Mouse (Mus musculus) kidney, embryonic 14.5 days (tissue): Measurements from ENCODE around the gene Olfr895. TPM values are rescaled to one million over a fixed set of nuclear protein-coding genes. Genes with fewer than 3 reads are reported as not detected.

ENCODE experiments used
- ATAC-seq: fragments of 200-750 bp; cut with Nextera tagmentation; 2 replicates; pipeline ENCODE4 v1.8.0; 2017; ENCODE audit warnings: moderate number of reproducible peaks, mild to moderate bottlenecking, moderate TSS enrichment, moderate library complexity; ENCODE audit not compliant: low FRiP score, low TSS enrichment
- H3K27ac ChIP-seq: fragments of 300-500 bp; sonication (generic); 2 replicates; pipeline ENCODE4 v1.5.1; 2014; ENCODE audit warnings: low read depth, mild to moderate bottlenecking, low read length, moderate library complexity, mixed read lengths
- H3K27me3 ChIP-seq: fragments of 300-500 bp; sonication (generic); 2 replicates; pipeline ENCODE4 v1.6.1; 2014; ENCODE audit warnings: mild to moderate bottlenecking, low read length; ENCODE audit not compliant: control insufficient read depth, insufficient read depth
- H3K36me3 ChIP-seq: fragments of 300-500 bp; sonication (generic); 2 replicates; pipeline ENCODE4 v1.6.1; 2014; ENCODE audit warnings: low read length, mixed read lengths; ENCODE audit not compliant: control insufficient read depth, insufficient read depth
- H3K4me1 ChIP-seq: fragments of 300-500 bp; sonication (generic); 2 replicates; pipeline ENCODE4 v1.6.1; 2014; ENCODE audit warnings: low read length, mixed read lengths; ENCODE audit not compliant: control insufficient read depth, insufficient read depth
- H3K4me2 ChIP-seq: fragments of 300-500 bp; sonication (generic); replicated peaks from 2 replicates; pipeline ENCODE4 v1.6.1; 2014; ENCODE audit warnings: low read depth, mild to moderate bottlenecking, low read length
- H3K4me3 ChIP-seq: fragments of 300-500 bp; sonication (generic); 2 replicates; pipeline ENCODE4 v1.5.1; 2014; ENCODE audit warnings: mild to moderate bottlenecking, low read length
- H3K9ac ChIP-seq: fragments of 300-500 bp; sonication (generic); 2 replicates; pipeline ENCODE4 v1.6.1; 2014; ENCODE audit warnings: low read depth, mild to moderate bottlenecking, low read length, moderate library complexity
- H3K9me3 ChIP-seq: fragments of 300-500 bp; sonication (generic); 2 replicates; pipeline ENCODE4 v1.6.1; 2016; ENCODE audit warnings: low read length; ENCODE audit not compliant: control insufficient read depth
- WGBS: fragments of 180-500 bp; shearing (Covaris S2); extraction: QIAGEN DNeasy Blood & Tissue Kit; methylation state at CpG from one replicate; pipeline ENCODE4 v1.1.7; 2014; 5-methylcytosine and 5-hydroxymethylcytosine counted together
- polyA plus RNA-seq: library from polyadenylated mRNA; unstranded; fragments of >200 nt; fragmentation: Nextera tagmentation; extraction: Ambion mirVana; gene quantifications from 2 replicates; pipeline ENCODE4 v1.2.1, GENCODE M21; 2014

Olfr895 gene
- polyA plus RNA-seq = not detected in 2 replicates

- no peak within 1 kb of the TSS for H3K4me2 ChIP-seq
- H3K4me1 ChIP-seq = no peaks in the 10 kb centered on the region
- H3K27ac ChIP-seq = no peak within 1 kb of the TSS
- ATAC-seq = no peak
- no peaks in the 10 kb centered on the region for H3K27me3 ChIP-seq
- no peak within 1 kb of the TSS for H3K4me3 ChIP-seq
- H3K9ac ChIP-seq = no peak within 1 kb of the TSS
- H3K9me3 ChIP-seq = no peaks in the 10 kb centered on the region
- no peaks in the 10 kb centered on the region for H3K36me3 ChIP-seq
Observed at GRCm38 (mm10) chr9:38267551-38267950, at the start of gene Olfr895. Olfr895 (plus strand) TSS chr9:38267851.

- no peaks in the 10 kb centered on the region for H3K36me3 ChIP-seq
- H3K4me3 ChIP-seq = no peak within 1 kb of the TSS
- H3K9me3 ChIP-seq = no peaks in the 10 kb centered on the region
- H3K9ac ChIP-seq = no peak within 1 kb of the TSS
- H3K4me1 ChIP-seq = no peaks in the 10 kb centered on the region
- no peak for ATAC-seq
- no peak within 1 kb of the TSS for H3K27ac ChIP-seq
- no peaks in the 10 kb centered on the region for H3K27me3 ChIP-seq
- no peak within 1 kb of the TSS for H3K4me2 ChIP-seq
Observed at GRCm38 (mm10) chr9:38252474-38252873, 15.2 kb upstream of the Olfr895 start, which contains the start of gene Olfr143. Olfr143 (plus strand) TSS chr9:38252774.

GRCm38 (mm10) chr9:38290807-38291206 is 23.2 kb downstream of the Olfr895 start, which contains the start of gene Olfr896-ps1:
Olfr896-ps1 (plus strand) TSS chr9:38291107.
- 97% methylated on average over 1 of the region's 1 CpGs for WGBS
- Histone ChIP-seq H3K4me1 (no peaks in the 10 kb centered on the region), H3K4me3 (no peak within 1 kb of the TSS), H3K27ac (no peak within 1 kb of the TSS), H3K27me3 (no peaks in the 10 kb centered on the region), H3K9me3 (no peaks in the 10 kb centered on the region), H3K4me2 (no peak within 1 kb of the TSS), H3K36me3 (no peaks in the 10 kb centered on the region), H3K9ac (no peak within 1 kb of the TSS)
- no peak for ATAC-seq

Other genes starting within 250 kb of the Olfr895 start
- gene Olfr883, start 242.0 kb upstream of the Olfr895 start, polyA plus RNA-seq = not detected in 2 replicates
- not detected in 2 replicates for gene Olfr884, start 221.3 kb upstream of the Olfr895 start, polyA plus RNA-seq
- not detected in 2 replicates for gene Olfr885, start 206.5 kb upstream of the Olfr895 start, polyA plus RNA-seq
- not detected in 2 replicates for gene Olfr887, start 183.8 kb upstream of the Olfr895 start, polyA plus RNA-seq
- not detected in 2 replicates for gene Olfr888, start 159.7 kb upstream of the Olfr895 start, polyA plus RNA-seq
- gene Olfr889, start 152.7 kb upstream of the Olfr895 start, polyA plus RNA-seq = 0.07 TPM in 1 of 2 replicates, not detected in the other
- gene Olfr890, start 125.3 kb upstream of the Olfr895 start, polyA plus RNA-seq = not detected in 2 replicates
- gene Olfr891, start 87.0 kb upstream of the Olfr895 start, polyA plus RNA-seq = not detected in 2 replicates
- gene Olfr893, start 59.5 kb upstream of the Olfr895 start, polyA plus RNA-seq = not detected in 2 replicates
- gene Olfr894, start 49.8 kb upstream of the Olfr895 start, polyA plus RNA-seq = not detected in 2 replicates
- gene Olfr143, start 15.1 kb upstream of the Olfr895 start, polyA plus RNA-seq = not detected in 2 replicates
- gene Olfr896-ps1, start 23.3 kb downstream of the Olfr895 start, polyA plus RNA-seq = not detected in 2 replicates
- gene Olfr25, start 61.2 kb downstream of the Olfr895 start, polyA plus RNA-seq = not detected in 2 replicates
- gene Olfr898, start 80.6 kb downstream of the Olfr895 start, polyA plus RNA-seq = not detected in 2 replicates
- not detected in 2 replicates for gene Olfr250, start 99.0 kb downstream of the Olfr895 start, polyA plus RNA-seq
- gene Olfr251, start 109.2 kb downstream of the Olfr895 start, polyA plus RNA-seq = not detected in 2 replicates
- gene Olfr147, start 133.8 kb downstream of the Olfr895 start, polyA plus RNA-seq = not detected in 2 replicates
- gene Olfr901, start 161.6 kb downstream of the Olfr895 start, polyA plus RNA-seq = not detected in 2 replicates
- not detected in 2 replicates for gene Olfr902, start 179.8 kb downstream of the Olfr895 start, polyA plus RNA-seq
- not detected in 2 replicates for gene Olfr904, start 195.3 kb downstream of the Olfr895 start, polyA plus RNA-seq
- gene Olfr905, start 203.3 kb downstream of the Olfr895 start, polyA plus RNA-seq = not detected in 2 replicates
- gene Olfr906, start 219.2 kb downstream of the Olfr895 start, polyA plus RNA-seq = not detected in 2 replicates
- not detected in 2 replicates for gene Olfr907, start 227.9 kb downstream of the Olfr895 start, polyA plus RNA-seq